Mouse (Mus musculus) frontal cortex, postnatal 25 days (tissue): ENCODE results near the gene Sptlc3.

ENCODE experiments used
- DNase-seq, 2 experiments: peaks; one replicate each; pipeline ENCODE4 v3.0.0; 2022; ENCODE audit warnings: low spot score in 2 of 2

Gene Sptlc3

GRCm38 (mm10) chr2:139493836-139494235, at the start of gene Sptlc3:
TSS of gene Sptlc3 (plus strand) at chr2:139493913.
- DNase-seq: no peak

DNA sequence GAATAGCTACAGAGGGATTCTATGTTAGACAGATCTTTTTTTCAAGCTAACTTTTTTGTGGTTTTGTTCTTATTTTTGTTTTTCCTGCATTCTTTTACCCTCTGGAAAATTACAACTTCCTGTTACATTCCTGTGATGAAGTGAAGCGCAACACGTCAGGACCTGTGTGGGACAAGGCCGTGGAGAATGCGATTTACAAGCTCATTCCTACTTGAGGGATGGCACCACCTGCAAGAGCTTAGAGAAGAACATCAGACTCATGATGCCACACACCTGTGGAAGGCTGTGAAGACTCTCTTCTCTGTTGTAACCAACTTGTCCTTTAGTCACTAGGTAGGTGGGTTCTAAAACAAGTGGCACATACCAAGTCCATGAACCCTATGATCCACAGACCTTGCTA, 26.0 kb upstream of the Sptlc3 start:
- DNase-seq: no peak

DNA sequence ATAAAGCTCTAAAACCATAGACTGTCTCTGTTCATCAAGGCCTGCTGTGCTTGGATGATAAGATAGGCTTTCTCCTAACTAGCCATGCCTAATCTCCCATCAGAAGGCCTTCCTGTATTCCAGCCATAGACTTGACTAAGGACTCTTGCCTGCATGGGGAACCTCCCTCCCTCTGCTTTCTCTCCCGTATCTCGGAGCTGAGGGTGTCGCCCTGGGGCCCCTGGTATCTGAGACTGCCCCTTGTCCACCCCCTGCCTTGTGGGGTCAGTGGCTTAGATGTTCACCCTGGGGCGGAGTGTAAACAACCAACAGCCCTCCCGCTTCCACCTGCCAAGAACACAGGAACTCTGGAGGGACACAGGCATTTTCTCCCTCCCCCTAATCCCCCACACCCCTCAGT, 5.0 kb upstream of the Sptlc3 start:
- no peak for DNase-seq

DNA sequence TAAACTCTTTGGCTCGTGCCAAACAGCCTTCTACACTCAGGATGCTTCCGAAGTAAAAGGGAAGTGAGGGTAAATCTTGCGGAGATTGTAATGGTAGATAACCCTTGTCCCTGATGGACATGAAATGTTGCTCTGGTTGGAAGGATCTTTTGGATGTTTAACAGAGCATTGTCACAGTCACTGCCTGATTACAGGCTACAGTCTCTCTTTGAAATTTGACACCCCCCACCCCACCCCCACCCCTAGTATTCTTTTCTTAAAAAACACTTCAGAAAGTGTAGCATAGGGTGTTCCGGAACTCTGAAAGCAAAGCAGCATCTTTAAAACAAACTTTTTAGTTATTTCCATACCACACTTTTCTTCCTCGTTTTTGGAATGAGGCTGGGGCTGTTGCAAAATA, 916 bp downstream of the Sptlc3 start:
- no peak for DNase-seq

- no peak for DNase-seq
Observed at GRCm38 (mm10) chr2:139561966-139562505, 68.3 kb downstream of the Sptlc3 start.

GRCm38 (mm10) chr2:139579280-139579679, 85.6 kb downstream of the Sptlc3 start:
- no peak for DNase-seq

DNA sequence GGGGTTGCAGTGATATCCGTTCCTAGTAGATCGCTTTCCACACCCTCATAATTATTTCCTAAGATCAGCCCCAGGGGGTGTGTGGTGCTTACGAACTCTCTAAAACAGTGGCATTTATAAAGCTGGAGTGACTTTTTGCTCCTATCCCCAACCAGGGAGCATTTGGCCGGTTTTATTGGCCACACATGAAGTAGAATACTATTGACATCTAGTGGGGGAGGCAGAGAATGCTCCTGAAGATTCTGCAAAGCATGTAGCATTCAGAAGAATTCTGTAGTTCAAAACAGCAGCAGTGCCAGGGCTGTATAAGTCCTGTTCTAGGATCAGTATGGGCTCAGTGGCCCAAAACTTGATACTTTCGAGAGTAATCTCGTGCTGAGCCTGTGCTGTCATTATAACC, 89.1 kb downstream of the Sptlc3 start:
- no peak for DNase-seq

DNA sequence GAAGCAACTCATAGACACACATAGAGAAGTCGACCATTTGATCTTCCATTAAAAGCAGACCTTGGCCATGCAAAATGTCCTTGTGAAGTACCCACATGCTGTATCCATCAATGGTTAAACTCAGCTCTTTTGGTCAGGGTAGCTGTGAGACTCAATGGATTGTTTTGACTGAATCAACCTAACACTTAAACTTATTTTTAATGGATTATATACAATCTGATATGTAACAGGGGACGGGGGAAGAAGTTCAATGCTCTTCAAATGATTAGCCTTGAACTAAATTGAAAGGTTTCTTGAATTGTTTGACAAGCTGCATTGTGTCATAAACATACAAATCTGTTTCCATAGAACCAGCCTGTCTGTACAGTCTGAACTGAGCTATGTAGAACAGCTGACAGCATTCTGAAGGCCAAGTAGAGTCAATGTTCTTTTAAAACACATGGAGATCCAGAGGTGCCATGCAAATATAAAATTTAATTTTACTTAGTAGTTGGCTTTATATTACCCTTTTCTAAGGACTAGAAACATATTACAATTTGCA, 94.0 kb downstream of the Sptlc3 start:
- no peak for DNase-seq

DNA sequence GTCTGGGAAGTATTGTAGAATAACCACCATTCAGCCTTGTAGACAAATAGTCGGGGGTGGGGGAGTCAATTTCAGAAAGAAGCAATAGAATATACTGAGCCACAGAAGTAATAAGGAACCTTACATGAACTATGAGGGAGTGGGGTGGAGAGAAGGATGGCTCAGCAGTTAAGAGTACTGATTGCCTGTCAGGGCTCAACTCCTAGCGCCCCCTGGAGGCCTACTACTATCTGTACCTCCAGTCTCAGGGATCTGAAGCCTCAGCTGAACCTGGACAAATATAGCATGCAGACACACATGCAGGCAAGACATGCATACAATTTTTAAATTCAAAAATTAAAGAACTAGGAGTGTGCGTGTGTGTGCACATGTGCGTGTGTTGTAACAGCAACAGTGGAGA, 96.2 kb downstream of the Sptlc3 start:
- DNase-seq: peak; percentile 15 to 28

DNA sequence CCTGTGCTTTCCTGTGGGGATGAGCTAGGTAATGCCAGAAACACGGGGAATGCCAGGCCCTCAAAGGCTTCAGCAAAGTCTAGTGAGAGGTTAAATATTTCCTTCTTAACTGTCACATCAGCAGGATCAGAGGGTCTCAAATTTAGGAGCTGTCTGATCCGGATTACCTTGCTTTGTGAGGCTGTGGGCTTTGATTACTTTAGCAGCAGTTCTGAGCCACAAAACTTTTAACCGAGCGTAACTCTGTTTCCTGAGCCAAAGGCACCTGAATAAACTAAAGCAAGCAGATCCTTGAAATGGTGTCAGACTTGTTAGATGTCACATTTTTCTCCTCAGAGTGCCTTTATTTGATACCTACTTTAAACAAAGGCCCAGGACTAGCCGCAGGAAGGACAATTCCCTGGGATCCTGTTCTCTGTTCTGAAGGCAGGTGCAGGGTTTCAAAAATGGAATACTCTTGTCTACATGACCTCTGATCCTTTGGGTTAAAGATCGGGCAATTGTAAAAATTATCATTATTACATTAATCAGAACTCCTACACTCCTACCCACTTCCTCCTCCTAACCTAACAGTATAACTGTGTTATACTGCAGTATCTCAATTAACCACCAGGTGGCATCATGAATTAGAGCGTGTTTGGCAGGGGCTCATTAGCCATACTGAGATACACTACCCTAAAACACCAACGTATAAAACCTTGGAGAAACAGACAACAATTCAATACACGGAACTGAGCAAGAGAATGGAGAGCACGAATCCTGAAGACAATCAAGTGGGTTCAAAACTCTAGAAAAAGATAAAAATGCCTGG, 97.4 kb downstream of the Sptlc3 start:
- no peak for DNase-seq

DNA sequence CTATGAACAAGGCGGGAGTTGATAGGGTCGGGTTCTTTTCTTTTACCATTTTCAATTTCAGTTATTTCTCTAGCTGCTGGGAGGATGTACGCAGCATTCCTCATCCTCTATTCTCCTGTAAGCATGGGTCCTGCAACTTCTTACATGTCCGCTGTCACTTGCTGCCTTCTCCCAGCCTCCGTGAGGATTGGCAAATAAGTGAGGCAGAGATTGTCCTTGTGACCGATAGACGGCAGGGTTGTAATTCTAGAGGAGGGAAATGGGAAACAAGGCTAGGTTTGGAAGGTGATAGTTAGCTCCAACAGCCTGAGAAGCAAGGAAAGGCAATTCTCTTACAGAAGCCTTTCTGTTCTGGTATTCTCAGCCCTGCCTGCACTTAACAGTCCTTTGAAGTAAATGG, 98.4 kb downstream of the Sptlc3 start:
- DNase-seq: no peak

- no peak for DNase-seq
Observed at GRCm38 (mm10) chr2:139597229-139597628, 103.5 kb downstream of the Sptlc3 start.

GRCm38 (mm10) chr2:139601543-139602194, 108.0 kb downstream of the Sptlc3 start:
- DNase-seq: no peak

DNA sequence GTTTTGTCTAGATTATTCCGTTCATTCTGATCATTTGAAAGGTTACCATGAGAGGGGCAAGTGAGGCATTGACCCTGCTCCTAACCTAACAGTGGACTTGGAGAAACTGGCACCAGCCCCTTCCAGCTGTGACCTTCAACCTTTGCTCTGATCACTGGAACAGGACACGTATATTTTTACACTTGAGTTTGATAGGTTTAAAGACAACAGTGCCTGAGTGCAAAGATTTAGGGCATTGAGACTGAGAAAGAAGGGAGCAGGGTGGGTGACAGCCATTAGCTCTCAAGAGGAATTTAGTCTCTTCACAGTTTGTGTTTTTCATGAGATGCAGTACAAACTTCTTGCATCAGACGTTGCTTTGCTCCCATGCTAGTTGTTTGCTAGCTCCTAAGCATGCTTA, 114.5 kb downstream of the Sptlc3 start:
- DNase-seq: no peak

GRCm38 (mm10) chr2:139608810-139609209, 115.1 kb downstream of the Sptlc3 start:
- DNase-seq: no peak

GRCm38 (mm10) chr2:139609231-139609630, 115.5 kb downstream of the Sptlc3 start:
- no peak for DNase-seq

- DNase-seq: no peak
Observed at GRCm38 (mm10) chr2:139609662-139610291, 116.1 kb downstream of the Sptlc3 start.

GRCm38 (mm10) chr2:139612410-139613107, 118.8 kb downstream of the Sptlc3 start:
- DNase-seq: no peak

DNA sequence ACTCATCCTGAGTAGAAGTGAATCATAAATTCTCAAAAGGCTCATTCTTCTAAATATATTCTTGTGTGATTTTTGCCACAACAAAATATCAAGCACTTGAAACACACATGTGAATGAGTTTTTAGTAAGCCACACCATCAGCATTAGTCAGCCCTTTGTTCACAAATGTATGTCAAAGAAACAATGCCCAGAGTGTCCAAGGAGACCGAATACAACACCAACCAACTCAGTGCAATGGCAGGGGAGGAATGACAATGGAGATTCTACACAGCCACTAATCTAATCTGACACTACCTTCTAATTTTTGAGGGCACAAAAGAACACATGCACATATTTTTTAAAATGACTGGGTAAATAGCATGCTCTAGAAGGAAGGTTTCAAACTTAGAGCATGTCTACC, 132.8 kb downstream of the Sptlc3 start:
- no peak for DNase-seq

DNA sequence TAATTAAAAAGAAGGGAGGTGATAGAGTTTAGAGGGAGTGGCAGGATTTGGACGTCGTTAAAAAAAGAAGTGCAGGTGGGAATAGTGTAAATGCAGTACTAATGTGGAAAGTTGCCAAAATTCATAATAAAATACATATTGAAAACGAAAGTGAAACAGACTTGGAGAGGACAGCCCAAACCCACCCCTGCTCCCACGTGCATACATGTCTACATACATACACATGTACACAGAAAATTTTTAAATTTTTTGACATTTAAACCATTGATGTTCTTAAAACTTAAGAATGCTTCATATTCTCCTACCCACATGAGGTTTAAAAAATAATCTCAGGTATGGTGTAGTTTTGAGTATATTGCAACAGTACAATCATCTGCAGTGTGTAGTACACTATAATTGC, 135.0 kb downstream of the Sptlc3 start:
- DNase-seq: no peak

DNA sequence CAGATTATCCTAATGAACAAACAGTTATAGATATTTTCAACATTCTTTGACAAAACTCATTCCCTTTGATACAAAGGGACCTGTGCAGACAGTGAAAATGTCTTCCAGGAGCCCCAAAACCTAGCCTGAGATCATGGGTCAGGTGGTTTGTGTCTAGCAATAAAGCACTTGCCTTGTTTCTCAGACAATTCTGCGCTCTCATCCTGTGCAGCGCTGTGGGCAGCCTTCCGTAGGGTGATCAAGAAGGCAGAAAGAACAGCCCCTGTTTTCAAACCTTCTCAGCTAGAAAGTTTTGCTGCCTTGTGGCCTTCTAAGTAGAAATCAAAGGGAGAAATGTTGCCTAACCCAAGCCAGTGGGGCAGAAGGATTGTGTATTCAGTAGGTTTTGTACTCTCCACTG, 135.9 kb downstream of the Sptlc3 start:
- no peak for DNase-seq

- DNase-seq: no peak
Observed at GRCm38 (mm10) chr2:139634506-139634905, 140.8 kb downstream of the Sptlc3 start.
